Mouse (Mus musculus) macrophage (primary cell): ENCODE results near the gene Loxl3. TPM values are rescaled to one million over a fixed set of nuclear protein-coding genes. Genes with fewer than 3 reads are reported as not detected.

ENCODE experiments used
- H3K27ac ChIP-seq: fragments of 350-480 bp; formaldehyde crosslinking; 2 replicates; pipeline ENCODE4 v1.9.0; 2021
- H3K36me3 ChIP-seq: fragments of 350-480 bp; formaldehyde crosslinking; 2 replicates; pipeline ENCODE4 v1.9.0; 2021; ENCODE audit errors: inconsistent target
- H3K4me3 ChIP-seq: fragments of 350-480 bp; formaldehyde crosslinking; 2 replicates; pipeline ENCODE4 v1.9.0; 2021; ENCODE audit errors: inconsistent target
- H3K79me2 ChIP-seq: fragments of 350-480 bp; formaldehyde crosslinking; 2 replicates; pipeline ENCODE4 v1.9.0; 2021; ENCODE audit errors: inconsistent target
- WGBS: methylation state at CpG from one replicate; pipeline ENCODE4 v1.1.7; 2026; ENCODE audit warnings: inconsistent platforms; ENCODE audit not compliant: missing documents; 5-methylcytosine and 5-hydroxymethylcytosine counted together
- polyA plus RNA-seq: library from polyadenylated mRNA; stranded (reverse); fragments of 250-400 nt; gene quantifications from 3 replicates; pipeline ENCODE4 v1.2.4, GENCODE M21; 2018; ENCODE audit warnings: inconsistent platforms

Gene Loxl3
- polyA plus RNA-seq, 1 experiment from 2014 or later = 7.6 TPM

DNA sequence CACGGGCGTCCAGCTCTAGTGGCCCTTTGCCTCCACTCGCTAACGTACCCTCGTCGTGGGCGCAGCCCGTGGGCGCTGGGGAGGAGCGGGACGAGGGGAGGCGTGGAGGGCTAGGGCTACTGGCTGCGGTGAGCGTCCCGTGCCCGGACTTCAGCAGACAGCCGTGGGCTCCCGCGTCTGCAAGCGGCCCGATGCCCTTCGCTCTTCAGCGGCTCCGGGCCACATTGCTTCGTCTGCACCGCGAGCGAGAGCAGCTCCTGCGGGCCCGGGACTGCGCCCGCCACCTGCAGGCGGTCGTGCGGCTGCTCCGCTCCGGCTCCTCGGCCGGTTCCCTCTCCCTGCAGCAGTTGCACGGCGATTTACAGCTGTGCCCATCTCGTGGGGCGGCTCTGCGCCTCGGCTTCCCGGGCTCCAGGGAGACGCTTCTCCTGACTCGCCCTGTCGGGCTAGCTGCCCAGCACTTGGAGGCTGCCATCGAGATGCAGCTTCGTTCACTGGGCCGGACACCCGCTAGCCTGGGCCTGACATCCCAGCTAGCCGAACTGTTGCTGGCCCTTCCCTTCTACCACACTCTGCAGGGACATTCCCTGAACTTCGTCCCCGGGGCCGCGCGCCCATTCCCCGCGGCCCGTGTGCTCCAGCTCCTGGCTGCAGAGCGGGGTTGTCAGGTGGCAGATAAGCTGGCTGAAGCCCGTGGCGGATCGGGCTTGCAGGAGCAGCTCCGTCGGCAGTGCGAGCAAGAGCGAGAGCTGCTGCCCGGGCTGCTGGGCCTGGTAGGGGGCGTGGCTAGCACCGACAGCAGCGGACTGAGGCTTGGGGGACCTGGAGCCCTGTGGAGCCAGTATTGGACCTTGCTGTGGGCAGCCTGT, 67.9 kb downstream of the Loxl3 start:
- H3K36me3 ChIP-seq = peaks cover 15% of the 10 kb centered on the region; the same call in 1 of the 2 replicates
- peak overlapping the region; percentile 39 for H3K4me3 ChIP-seq
- H3K79me2 ChIP-seq = peaks cover 13% of the 10 kb centered on the region
- 1% methylated on average over 57 of the region's 74 CpGs for WGBS
- H3K27ac ChIP-seq = peak overlapping the region; percentile 37; the same call in 1 of the 2 replicates

Other genes with a start within 250 kb of the Loxl3 start
- not detected in 3 replicates for gene Sema4f, start 94.4 kb upstream of the Loxl3 start, polyA plus RNA-seq
- gene M1ap, start 87.3 kb upstream of the Loxl3 start, polyA plus RNA-seq = 1.2 to 2.1 TPM (median 1.8 TPM) in 3 replicates
- gene Dok1, start 702 bp upstream of the Loxl3 start, polyA plus RNA-seq = 30.0 to 70.8 TPM (median 64.9 TPM) in 3 replicates
- gene Aup1, start 20.3 kb downstream of the Loxl3 start, polyA plus RNA-seq = 192 to 272 TPM (median 246 TPM) in 3 replicates
- gene Htra2, start 21.1 kb downstream of the Loxl3 start, polyA plus RNA-seq = 33.7 to 84.6 TPM (median 58.6 TPM) in 3 replicates
- 0.23 to 0.54 TPM (median 0.51 TPM) in 3 replicates for gene Dqx1, start 23.7 kb downstream of the Loxl3 start, polyA plus RNA-seq
- not detected in 3 replicates for gene Tlx2, start 36.1 kb downstream of the Loxl3 start, polyA plus RNA-seq
- gene Pcgf1, start 43.7 kb downstream of the Loxl3 start, polyA plus RNA-seq = 9.8 to 13.6 TPM (median 11.0 TPM) in 3 replicates
- gene Lbx2, start 52.2 kb downstream of the Loxl3 start, polyA plus RNA-seq = 0.40 to 1.3 TPM (median 0.66 TPM) in 3 replicates
- 0.99 to 3.0 TPM (median 1.5 TPM) in 3 replicates for gene Ccdc142, start 67.4 kb downstream of the Loxl3 start, polyA plus RNA-seq
- gene Gm42688, start 67.4 kb downstream of the Loxl3 start, polyA plus RNA-seq = 1.6 to 3.7 TPM (median 2.8 TPM) in 3 replicates
- gene Mrpl53, start 74.9 kb downstream of the Loxl3 start, polyA plus RNA-seq = 18.3 to 47.9 TPM (median 27.0 TPM) in 3 replicates
- gene Mogs, start 81.3 kb downstream of the Loxl3 start, polyA plus RNA-seq = 8.4 to 31.8 TPM (median 16.2 TPM) in 3 replicates
- gene Wbp1, start 87.4 kb downstream of the Loxl3 start, polyA plus RNA-seq = 13.1 to 20.6 TPM (median 14.1 TPM) in 3 replicates
- gene Ino80b, start 91.3 kb downstream of the Loxl3 start, polyA plus RNA-seq = 16.6 to 24.5 TPM (median 22.9 TPM) in 3 replicates
- 1.3 to 2.1 TPM (median 1.4 TPM) in 3 replicates for gene Rtkn, start 101.3 kb downstream of the Loxl3 start, polyA plus RNA-seq
- 0.30 to 1.1 TPM (median 0.42 TPM) in 3 replicates for gene Wdr54, start 122.2 kb downstream of the Loxl3 start, polyA plus RNA-seq
- 0.19 TPM in 1 of 3 replicates, not detected in the others for gene 1700003E16Rik, start 122.2 kb downstream of the Loxl3 start, polyA plus RNA-seq
- 61.5 to 68.3 TPM (median 66.2 TPM) in 3 replicates for gene Dctn1, start 131.7 kb downstream of the Loxl3 start, polyA plus RNA-seq
- not detected in 3 replicates for gene Slc4a5, start 185.7 kb downstream of the Loxl3 start, polyA plus RNA-seq